Mouse (Mus musculus) retina, postnatal 7 days (tissue): ENCODE results near the gene Rbm25.

Source experiments
- DNase-seq: peaks from one replicate; pipeline ENCODE4 v3.0.0-alpha.2; 2012; ENCODE audit warnings: low read depth, low spot score

Rbm25 gene

DNA sequence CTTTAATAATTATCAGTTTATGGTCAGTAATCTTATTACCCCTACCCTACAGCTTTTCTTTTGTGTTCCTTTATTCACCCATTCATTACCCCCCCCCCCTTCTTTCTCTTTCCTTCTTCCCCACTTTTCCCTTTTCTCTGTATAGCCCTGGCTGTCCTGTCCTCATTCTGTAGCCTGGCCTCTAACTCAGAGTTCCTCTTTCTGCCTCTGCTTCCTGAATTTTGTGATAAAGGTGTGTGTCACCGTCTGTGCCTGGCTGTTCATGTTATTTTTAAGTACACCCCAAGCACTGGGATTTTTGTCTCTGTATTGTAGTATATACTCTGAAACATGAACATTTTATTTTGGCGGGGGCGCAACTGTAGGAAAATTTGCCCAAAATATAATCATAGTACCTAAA, 19.3 kb downstream of the Rbm25 start:
- no peak for DNase-seq

DNA sequence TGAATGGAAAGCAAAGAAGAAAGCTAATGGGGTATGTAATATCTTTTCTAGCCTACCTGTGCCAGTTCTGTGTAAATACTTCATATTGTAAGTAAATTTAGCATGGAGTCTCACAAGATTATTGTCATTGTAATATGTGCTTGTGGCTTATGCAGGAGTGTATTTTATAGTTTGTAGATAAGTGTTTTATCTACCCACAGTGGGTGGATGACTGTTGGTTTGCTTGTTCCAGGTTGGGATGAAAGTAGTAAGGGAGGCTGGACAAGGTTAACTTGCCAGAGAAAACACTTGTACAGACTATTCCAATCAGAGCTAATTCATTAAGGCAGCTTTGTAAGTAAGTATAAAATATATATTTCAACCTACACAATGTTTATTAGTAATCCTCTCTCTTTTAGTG, 20.4 kb downstream of the Rbm25 start:
- DNase-seq: no peak

- DNase-seq: no peak
Observed at GRCm38 (mm10) chr12:83685466-83685865, 54.4 kb downstream of the Rbm25 start.

DNA sequence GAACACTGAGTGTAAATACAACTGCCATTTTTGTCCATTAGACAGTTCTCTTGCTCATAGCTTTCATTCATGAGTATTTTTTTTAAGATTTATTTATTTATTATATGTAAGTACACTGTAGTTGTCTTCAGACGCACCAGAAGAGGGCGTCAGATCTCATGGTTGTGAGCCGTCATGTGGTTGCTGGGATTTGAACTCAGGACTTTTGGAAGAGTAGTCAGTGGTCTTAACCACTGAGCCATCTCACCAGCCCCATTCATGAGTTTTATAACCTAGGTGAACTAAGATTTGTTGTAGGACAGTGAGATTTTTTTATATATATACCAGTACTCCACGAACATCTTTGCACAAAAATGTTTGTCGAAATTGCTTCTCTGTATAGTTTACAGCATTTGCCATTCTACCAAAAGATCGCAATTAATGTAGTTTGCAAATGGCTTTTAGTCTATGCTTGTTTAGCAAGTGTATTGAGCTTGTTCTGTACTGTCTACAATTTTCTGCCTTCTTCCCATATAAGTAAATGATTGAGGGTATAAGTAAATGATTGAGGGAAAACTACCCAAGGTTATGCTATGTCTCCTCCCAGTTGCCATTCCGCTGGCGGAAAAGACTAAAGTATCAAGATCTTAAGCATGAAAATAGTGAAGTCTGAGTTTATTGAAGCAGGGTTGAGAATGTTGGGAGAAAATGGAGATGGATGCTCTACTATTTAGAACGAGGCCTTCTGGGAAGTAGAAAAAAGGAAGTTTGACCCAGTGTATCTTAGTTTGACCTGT, 55.7 kb downstream of the Rbm25 start:
- no peak for DNase-seq

DNA sequence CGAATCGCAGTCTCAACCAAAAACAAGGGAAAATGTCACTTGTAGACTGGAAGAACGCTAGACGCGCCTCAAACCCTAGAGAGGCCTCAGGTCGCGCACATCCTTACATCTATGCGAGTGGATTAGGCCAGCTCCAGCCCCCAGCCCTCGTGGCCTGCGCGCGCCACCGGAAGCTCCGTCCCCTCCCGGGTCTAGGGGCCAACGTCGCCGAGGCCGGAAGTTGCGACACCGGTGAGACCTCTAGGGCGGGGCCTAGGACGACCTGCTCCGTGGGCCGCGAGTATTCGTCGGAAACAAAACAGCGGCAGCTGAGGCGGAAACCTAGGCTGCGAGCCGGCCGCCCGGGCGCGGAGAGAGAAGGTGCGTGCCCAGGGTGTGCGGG, 56.9 kb downstream of the Rbm25 start, which contains the start of gene Psen1:
Psen1 (plus strand) TSS at position 219 of the 382 bp plus-strand sequence.
- peak; percentile 90 for DNase-seq

DNA sequence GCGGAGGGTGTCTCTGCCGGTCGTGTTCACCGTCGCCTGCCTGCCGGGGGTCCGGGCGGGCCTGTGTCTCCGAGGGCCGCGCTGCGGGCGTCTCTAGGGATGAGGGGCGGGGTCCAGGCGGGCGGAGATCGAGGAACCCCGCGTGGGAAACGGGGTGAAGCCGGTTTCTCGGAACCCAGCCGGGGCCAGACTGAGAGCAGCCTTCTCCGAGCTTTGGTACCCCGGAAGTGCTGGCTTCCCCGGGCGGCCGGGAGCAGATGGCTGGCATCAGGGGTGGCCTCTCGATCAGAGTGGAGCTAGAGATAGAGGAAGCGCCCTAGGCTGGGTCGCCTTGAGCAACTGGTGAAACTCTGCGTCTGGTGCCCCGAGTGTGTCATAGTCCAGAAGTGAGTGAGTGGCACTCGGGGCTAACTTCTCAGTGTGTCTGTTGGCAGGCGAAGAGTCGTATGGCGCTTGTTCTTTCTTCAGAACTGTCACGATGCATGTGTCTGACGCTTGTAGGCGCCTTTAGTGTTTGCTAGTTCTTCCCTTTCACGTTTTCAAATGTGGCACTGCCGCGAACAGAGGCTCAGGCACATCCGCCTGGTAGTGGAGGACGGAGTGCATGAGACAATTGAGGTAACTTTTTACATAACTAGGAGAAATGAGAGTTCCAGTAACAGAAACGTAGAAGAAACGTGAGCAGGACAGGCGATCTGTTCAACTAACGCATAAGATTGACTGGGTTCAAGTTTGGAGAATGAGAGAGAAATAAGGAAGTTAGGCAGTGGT, 57.5 kb downstream of the Rbm25 start:
- DNase-seq: no peak

DNA sequence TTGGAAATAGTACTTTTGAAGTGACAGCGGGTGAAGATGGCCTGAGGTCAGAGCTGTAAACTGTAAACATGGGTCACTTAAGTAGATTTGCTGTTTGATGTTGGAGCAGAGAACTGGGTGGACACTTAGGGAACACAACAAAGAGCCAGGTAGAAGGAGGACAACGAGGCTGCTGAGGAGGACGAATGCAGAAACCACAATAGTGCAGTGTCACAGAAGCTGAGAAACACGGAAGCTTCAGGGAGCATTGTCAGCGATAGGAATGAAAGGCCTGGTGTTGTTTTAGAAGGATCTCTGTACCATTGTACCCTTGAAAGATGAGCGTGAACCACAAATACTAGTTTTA, 58.0 kb downstream of the Rbm25 start:
- DNase-seq: no peak

- no peak for DNase-seq
Observed at GRCm38 (mm10) chr12:83694011-83694410, 63.0 kb downstream of the Rbm25 start.

DNA sequence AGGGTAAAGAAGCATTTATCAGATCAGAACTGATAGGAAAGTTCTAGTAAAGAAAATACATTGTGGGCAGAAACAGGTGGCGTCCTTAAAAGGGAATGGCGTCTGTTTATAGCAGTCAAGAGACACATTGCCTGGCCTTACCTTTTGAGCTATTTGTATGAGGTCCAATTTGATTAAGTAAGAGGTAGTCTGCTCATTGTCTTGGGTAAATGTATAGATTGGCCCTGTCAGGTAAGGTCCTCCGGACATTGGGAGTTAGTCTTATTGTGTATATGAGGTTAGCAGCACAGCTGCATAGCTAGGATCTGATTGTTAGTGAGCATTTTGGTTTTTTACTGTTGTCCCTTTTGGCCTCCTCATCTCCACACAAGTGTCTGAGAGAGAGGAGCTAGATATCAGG, 63.6 kb downstream of the Rbm25 start:
- no peak for DNase-seq

DNA sequence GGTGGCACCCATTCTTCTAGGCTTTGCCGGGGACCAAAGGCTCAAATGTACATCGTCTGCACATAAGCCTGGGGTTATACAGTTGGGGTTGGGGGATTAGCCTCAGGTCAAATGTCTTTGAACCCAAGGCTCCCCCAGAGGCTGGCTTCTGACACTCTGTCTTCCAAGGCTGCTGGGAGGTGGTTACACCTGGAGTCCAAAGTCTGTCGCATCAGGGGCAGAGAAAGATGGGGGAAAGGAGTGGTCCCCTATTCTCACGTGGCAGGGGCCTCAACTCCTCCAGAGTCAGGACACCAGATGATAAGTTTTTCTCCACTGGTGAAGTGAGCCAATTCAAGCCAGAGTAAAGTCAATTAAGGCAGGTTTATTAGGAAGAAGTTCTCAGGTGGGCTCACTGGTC, 67.6 kb downstream of the Rbm25 start:
- DNase-seq: no peak

DNA sequence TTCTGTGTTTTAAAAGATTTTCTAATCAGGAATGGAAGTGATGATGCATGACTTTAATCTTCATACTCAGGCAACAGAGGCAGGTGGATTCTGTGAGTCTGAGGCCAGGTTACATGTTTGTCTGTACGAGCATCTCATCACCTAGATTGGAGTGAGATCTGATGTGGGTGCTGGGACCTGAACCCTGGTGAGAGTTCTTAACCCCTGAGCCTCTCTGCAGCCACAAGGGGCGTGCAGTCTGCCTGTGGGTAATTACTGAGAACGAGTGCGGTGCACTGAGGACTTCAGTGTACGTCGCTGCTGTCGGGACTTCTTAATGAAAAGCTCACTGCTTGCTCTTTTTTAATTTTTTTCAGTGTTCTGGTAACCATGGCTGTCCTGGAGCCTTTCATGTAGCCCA, 70.6 kb downstream of the Rbm25 start:
- no peak for DNase-seq

GRCm38 (mm10) chr12:83702796-83703195, 71.8 kb downstream of the Rbm25 start:
- no peak for DNase-seq

DNA sequence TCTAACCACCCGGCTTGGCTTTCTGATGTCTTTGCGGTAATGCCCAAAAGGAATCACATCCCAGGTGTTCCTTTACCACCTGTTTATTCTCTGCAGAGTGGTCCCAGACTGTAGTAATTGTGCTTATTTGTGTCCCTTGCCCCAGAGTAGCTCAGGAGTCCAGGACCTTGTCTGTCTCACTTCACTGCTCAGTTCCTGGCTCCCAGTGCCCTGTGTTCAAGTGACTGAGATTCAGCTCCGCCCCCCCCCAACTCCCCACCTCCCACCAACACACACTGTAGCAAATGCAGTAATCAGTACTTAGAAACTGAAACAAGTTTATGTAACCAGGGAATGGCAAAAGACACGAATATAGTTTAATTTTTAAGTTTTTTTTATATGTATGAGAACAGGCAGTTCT, 75.9 kb downstream of the Rbm25 start:
- no peak for DNase-seq

- DNase-seq: no peak
Observed at GRCm38 (mm10) chr12:83708160-83709092, 77.4 kb downstream of the Rbm25 start.

- no peak for DNase-seq
Observed at GRCm38 (mm10) chr12:83709934-83710333, 78.9 kb downstream of the Rbm25 start.

DNA sequence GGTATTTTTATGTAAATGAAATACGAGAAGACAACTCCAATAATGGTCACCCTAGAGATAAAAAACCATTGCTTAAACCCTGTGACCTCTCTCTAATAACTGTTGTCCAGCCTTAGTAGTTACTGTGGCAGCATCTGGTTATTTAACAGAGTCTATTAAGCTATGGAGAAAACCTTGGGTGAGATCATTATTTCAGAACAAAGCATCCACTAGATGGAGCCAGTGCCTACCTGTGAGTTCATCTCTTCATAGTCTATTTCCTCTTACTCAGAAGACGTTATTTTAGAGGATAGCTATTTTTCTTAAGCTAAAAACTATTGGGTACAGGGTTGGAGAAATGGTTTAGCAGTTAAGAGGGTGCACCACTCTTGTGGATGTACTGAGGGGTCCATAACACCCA, 82.7 kb downstream of the Rbm25 start:
- peak; percentile 34 for DNase-seq

- DNase-seq: no peak
Observed at GRCm38 (mm10) chr12:83716416-83717184, 85.6 kb downstream of the Rbm25 start.

- no peak for DNase-seq
Observed at GRCm38 (mm10) chr12:83719431-83719830, 88.4 kb downstream of the Rbm25 start.

- DNase-seq: no peak
Observed at GRCm38 (mm10) chr12:83721281-83721680, 90.2 kb downstream of the Rbm25 start.

GRCm38 (mm10) chr12:83723037-83723436, 92.0 kb downstream of the Rbm25 start:
- DNase-seq: no peak
